Comparison of ENCODE assay signal across 8 mouse cellular contexts in genomic region chr1:181256689-181257584, GRCm38 (mm10). TPM values are rescaled to one million over a fixed set of nuclear protein-coding genes. Genes with fewer than 3 reads are reported as not detected.
DNase-seq lines count a peak whose midpoint lies in the region; ATAC-seq lines count a peak whose summit lies in the region.

No protein-coding gene starts in this region.

- ATAC-seq in activated CD4-positive, CD25-positive, alpha-beta regulatory T cell, adult 4 months, result peak; percentile 68
- peak; percentile 62 for ATAC-seq in embryonic facial prominence, embryonic 11.5 days (replicated peaks; ENCODE audit: insufficient number of reproducible peaks, low FRiP score, low TSS enrichment, low read depth)

- 0 out of 2 replicates have a peak overlapping the region, but pooled peaks have one; percentile 38 for H3K27ac ChIP-seq in embryonic facial prominence, embryonic 11.5 days (replicated peaks; ENCODE audit: low read depth, low read length)

- H3K36me3 ChIP-seq in embryonic facial prominence, embryonic 11.5 days (replicated peaks; ENCODE audit: control insufficient read depth, insufficient read depth, low read depth, low read length), result no peaks in the 10 kb centered on the region

- peak overlapping the region; percentile 54 for H3K4me2 ChIP-seq in embryonic facial prominence, embryonic 11.5 days (ENCODE audit: low read depth, low read length)

- H3K4me1 ChIP-seq in embryonic facial prominence, embryonic 11.5 days (ENCODE audit: control insufficient read depth, insufficient read depth, low read length), result peaks cover 6% of the 10 kb centered on the region; the same call in 1 of the 2 replicates

- DNase-seq in B cell, adult 2 months, result peak; percentile 80
- DNase-seq in embryonic facial prominence, embryonic 11.5 days (ENCODE audit: low spot score), result peak; percentile 47
- peak; percentile 85 to 86 for DNase-seq in heart, adult 9 months (ENCODE audit: low spot score in 2 of 2)
- DNase-seq in kidney, adult 9 months, result peak; percentile 90
- peak; percentile 81 for DNase-seq in lung, postnatal 14 days
- DNase-seq in ovary, postnatal 36 days (ENCODE audit: low spot score), result peak; percentile 84
- DNase-seq in urinary bladder, postnatal 4 days (ENCODE audit: low spot score in 2 of 2), result peak; percentile 77 to 81

- H3K4me3 ChIP-seq in embryonic facial prominence, embryonic 11.5 days (ENCODE audit: low read depth, low read length), result peak overlapping the region; percentile 20

- peak overlapping the region; percentile 52 for H3K9ac ChIP-seq in embryonic facial prominence, embryonic 11.5 days (replicated peaks; ENCODE audit: low read length)

- no peaks in the 10 kb centered on the region for H3K9me3 ChIP-seq in embryonic facial prominence, embryonic 11.5 days (replicated peaks; ENCODE audit: control insufficient read depth, low read length)

- no peaks in the 10 kb centered on the region for H3K27me3 ChIP-seq in embryonic facial prominence, embryonic 11.5 days (ENCODE audit: control insufficient read depth, insufficient read depth, low read length)

- 19% methylated on average over 36 of the region's 36 CpGs for WGBS in embryonic facial prominence, embryonic 11.5 days

RNA-seq across cellular contexts. Expression of gene Wdr26, which starts 45.1 kb away (rescaled TPM):
- 10 to 100 TPM; 34.8 to 59.7 TPM for polyA plus RNA-seq in activated CD4-positive, CD25-positive, alpha-beta regulatory T cell, adult 4 months (2017; shearing (Covaris generic))
- 28.2 and 32.6 TPM in 2 replicates for polyA plus RNA-seq in embryonic facial prominence, embryonic 11.5 days (2014; fragmentation: Nextera tagmentation; extraction: Ambion mirVana)

Comparison
In these comparisons a context has a peak if more than half of its experiments do, and no peak if none do; other contexts are left out.
1. Peak in every context shown above with its lines: DNase-seq, ATAC-seq, H3K4me3 ChIP-seq and H3K27ac ChIP-seq.